Mouse (Mus musculus) cerebellum, postnatal 14 days (tissue): ENCODE measurements around the gene Hist1h2bp.

ENCODE experiments used
- DNase-seq, 2 experiments: peaks; one replicate each; pipeline ENCODE4 v3.0.0; 2021; ENCODE audit warnings: mixed read lengths in 2 of 2

Hist1h2bp gene

GRCm38 (mm10) chr13:21786899-21787629, at the start of gene Hist1h2bp, which contains the start of gene Hist1h2an:
Hist1h2bp (plus strand) TSS chr13:21787461.
Hist1h2an (minus strand) TSS chr13:21787218.
- DNase-seq: peak; percentile 92 to 97

- DNase-seq: no peak
These were observed 42.3 kb upstream of the Hist1h2bp start for GRCm38 (mm10) chr13:21745006-21745405.

DNA sequence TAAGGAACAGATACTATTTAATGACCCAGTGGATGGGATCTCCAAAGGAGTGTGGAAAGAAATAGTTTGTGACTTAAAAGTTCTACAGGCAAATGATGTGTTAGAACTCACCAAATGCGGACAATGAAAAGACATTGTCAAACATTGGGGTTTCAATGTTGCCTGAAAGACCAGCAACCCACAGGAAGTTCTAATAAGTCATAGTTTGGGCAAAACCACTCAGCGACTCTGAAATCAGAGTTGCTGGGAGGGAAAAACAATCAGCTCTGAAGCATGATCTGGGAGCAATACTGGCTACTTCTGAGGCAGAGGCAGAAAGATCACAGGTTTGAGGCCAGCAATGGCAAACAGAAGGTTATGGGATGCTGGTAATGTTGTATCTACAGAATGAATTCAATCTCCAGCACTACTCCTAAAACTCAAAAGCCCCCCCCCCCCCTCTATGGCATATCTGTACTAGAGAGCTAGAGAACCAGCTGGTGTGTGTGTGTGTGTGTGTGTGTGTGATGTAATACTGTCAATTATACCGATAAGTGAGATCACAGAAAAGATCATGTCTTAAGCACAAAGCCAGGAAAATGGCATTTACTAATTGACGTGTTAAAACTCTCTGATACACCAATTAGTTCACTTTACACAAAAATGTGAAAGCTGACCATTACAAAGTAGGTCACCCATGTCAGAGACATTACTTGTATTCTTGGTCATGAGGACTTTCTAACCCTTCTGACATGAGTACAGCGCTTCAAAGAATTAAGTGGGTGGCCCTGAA, 37.7 kb upstream of the Hist1h2bp start:
- no peak for DNase-seq

DNA sequence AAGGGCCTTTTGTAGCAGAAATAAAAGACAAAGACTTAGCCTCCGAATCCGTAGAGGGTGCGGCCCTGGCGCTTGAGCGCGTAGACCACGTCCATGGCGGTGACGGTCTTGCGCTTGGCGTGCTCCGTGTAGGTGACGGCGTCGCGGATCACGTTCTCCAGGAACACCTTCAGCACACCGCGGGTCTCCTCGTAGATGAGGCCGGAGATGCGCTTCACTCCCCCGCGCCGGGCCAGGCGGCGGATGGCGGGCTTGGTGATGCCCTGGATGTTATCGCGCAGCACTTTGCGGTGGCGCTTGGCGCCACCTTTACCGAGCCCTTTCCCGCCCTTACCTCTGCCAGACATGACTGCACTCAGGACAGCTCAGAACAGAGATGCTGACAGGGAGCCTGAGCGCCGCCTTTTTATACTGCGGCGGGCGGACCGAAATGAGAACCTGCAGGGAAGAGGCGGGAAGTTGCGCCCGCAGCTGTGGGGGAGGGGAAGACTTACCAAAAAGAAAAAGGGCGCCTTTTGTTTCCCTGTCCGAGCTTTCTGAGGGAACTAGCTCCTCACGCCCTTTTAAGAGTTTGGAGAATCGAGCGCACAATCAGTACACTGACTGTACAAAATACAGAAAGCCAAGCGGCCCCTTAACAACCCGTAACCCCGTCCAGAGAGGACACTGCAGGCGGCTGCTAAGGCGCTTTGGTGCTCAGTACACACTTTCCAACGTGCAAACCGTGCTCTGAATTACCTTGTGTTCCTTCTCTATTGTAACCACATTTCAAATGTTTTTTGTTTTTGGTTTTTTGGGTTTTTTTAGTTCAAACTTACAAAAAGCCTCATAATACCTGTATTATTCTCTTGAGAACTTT, 36.9 kb upstream of the Hist1h2bp start, which contains the start of gene Hist1h4k:
Gene Hist1h4k (minus strand): TSS at position 347 of the 859 bp plus-strand sequence.
- peak; percentile 94 to 97 for DNase-seq

GRCm38 (mm10) chr13:21751417-21751816, 35.8 kb upstream of the Hist1h2bp start:
- DNase-seq: no peak

GRCm38 (mm10) chr13:21751827-21752226, 35.4 kb upstream of the Hist1h2bp start:
- DNase-seq: no peak

- no peak for DNase-seq
These were observed 34.9 kb upstream of the Hist1h2bp start for GRCm38 (mm10) chr13:21752356-21752755.

DNA sequence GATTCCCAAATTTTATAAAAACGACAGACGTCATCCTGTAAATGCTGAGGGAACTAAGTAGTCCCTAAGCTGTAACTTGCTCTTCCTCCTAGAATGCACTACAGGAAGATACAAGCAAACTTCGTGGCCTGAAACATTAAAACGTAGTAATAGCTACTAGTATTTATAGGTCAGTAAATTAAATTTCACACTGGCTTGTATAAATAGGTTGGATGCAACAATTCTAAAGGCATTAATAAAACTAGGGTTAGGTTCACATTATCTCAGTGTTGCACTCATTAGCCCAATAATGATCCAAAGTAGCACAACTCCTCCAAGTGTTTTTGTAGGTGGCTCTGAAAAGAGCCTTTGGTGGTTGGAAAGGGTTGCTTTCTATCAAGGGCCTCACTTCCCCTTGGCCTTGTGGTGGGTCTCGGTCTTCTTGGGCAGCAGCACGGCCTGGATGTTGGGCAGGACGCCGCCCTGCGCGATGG, 34.2 kb upstream of the Hist1h2bp start:
- DNase-seq: no peak

DNA sequence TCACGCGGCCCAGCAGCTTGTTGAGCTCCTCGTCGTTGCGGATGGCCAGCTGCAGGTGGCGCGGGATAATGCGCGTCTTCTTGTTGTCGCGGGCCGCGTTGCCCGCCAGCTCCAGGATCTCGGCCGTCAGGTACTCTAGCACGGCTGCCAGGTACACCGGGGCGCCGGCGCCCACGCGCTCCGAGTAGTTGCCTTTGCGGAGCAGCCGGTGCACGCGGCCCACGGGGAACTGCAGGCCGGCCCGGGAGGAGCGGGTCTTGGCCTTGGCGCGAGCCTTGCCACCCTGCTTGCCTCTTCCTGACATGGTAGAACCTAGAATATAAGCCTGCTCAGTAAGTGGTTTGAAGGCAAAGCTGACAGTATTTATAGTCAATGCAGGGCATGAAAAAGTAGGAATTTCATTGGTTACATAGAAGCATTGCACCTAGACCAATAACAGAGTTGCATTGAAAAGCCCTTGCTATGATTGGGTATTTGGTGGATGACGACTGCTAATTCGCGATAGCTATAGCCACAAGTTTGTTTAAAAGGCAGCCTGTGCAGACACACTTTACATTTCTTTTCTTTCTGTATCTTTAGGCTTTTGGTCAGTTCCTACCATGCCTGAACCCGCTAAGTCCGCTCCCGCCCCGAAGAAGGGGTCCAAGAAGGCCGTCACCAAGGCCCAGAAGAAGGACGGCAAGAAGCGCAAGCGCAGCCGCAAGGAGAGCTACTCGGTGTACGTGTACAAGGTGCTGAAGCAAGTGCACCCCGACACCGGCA, 33.6 kb upstream of the Hist1h2bp start, which contains the start of the genes Hist1h2ak and Hist1h2bn:
Gene Hist1h2ak (minus strand): TSS at position 304 of the 762 bp plus-strand sequence.
Gene Hist1h2bn (plus strand): TSS at position 600 of the 762 bp plus-strand sequence.
- peak; percentile 45 to 73 for DNase-seq

DNA sequence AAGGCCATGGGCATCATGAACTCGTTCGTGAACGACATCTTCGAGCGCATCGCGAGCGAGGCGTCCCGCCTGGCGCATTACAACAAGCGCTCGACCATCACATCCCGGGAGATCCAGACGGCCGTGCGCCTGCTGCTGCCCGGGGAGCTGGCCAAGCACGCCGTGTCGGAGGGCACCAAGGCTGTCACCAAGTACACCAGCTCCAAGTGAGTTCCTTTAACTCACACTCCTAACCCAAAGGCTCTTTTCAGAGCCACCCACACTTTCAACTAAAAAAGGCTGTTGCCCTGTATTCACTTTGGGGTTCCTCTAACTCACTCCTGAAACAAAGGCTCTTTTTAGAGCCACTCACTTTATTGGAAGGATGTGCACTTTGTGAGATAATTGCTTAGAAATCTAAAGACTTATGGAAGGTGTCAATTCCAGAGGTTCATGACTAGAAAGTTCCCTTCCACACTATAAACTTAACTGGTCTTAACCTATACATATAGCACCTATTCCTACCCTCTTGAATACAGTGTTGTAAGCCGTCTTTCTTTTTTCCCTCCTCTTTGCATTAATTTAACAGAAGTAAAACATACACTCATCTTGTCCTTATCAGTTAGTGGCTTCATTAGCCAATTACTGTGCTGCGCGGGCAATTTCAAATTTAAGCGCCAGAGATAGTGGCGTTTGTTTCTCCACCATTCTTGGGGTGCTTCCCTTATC, 32.8 kb upstream of the Hist1h2bp start:
- DNase-seq: peak; percentile 36 to 52

DNA sequence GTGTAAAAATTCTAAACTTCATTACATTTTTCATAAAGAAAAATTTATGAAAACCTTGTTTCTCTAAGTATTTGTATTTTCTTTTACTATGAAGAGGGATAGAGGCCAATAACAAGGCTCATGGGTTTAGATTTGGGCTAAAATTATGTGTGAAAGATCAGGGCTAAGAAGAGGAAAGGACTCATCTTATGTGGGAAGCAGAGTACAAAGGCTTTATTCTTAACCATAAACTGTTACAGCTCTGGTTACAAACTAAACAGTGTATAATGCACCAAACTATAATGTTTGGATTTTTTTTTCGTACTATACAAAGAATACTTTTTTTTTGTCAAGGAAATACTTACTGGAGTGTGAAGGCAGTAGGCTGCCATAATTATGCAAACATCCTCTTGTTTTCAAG, 31.6 kb upstream of the Hist1h2bp start:
- no peak for DNase-seq

- DNase-seq: peak; percentile 75 to 76
These were observed 8.2 kb upstream of the Hist1h2bp start for GRCm38 (mm10) chr13:21778814-21779766.

DNA sequence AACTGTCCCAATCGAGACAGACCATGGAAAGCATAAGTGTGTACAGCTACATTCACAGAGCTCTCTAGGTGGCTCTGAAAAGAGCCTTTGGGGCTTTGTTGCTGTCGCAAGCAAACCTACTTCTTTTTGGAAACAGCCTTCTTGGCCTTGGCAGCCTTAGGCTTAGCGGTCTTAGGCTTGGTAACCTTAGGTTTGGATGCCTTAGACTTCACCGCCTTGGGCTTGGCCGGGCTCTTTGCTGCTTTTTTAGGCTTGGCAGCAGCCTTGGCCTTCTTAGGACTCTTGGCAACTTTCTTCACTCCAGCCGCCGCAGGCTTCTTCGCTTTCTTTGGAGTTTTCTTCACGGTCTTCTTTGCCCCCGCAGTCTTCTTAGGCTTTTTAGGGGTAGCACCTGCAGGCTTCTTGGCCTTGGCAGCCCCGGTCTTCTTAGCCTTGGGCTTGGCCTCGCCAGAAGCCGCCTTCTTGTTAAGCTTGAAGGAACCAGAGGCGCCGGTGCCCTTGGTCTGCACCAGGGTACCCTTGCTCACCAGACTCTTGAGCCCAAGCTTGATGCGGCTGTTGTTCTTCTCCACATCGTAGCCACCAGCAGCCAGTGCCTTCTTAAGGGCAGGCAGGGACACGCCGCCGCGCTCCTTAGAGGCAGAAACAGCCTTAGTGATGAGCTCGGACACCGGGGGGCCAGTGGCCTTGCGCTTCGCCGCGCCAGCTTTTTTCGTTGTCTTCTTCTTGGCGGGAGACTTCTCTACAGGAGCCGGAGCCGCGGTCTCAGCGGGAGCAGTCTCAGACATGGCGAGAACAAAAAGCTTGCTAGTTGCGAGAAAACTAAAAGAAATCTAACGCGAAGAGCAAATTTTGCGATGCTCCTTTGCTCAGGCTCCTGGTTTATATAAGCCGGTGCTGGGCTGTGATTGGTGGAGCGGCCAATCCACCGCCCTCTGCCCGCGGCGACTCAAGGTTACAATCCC, 7.2 kb upstream of the Hist1h2bp start, which contains the start of gene Hist1h1b:
Gene Hist1h1b (minus strand): TSS at position 859 of the 965 bp plus-strand sequence.
- peak; percentile 55 to 57 for DNase-seq

- DNase-seq: no peak
These were observed 6.2 kb upstream of the Hist1h2bp start for GRCm38 (mm10) chr13:21781021-21781555.

DNA sequence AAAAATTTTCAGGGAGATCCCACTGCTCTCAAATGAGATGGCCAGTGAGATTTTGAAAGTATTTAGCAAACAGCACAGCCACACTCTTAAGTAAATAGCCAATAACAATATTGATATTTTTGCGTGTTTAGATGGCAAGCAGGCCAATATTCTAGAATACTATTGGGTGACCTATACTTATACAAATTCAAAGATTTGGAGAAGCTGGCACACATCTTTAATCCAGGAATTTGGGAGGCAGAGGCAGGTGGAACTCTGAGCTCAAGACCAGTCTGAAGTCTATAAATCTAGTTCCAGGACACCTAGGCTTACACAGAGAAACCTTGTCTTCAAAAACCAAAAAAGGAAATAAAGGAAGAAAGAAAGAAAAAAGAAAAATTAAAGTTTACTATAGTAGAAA, 5.6 kb upstream of the Hist1h2bp start:
- no peak for DNase-seq

DNA sequence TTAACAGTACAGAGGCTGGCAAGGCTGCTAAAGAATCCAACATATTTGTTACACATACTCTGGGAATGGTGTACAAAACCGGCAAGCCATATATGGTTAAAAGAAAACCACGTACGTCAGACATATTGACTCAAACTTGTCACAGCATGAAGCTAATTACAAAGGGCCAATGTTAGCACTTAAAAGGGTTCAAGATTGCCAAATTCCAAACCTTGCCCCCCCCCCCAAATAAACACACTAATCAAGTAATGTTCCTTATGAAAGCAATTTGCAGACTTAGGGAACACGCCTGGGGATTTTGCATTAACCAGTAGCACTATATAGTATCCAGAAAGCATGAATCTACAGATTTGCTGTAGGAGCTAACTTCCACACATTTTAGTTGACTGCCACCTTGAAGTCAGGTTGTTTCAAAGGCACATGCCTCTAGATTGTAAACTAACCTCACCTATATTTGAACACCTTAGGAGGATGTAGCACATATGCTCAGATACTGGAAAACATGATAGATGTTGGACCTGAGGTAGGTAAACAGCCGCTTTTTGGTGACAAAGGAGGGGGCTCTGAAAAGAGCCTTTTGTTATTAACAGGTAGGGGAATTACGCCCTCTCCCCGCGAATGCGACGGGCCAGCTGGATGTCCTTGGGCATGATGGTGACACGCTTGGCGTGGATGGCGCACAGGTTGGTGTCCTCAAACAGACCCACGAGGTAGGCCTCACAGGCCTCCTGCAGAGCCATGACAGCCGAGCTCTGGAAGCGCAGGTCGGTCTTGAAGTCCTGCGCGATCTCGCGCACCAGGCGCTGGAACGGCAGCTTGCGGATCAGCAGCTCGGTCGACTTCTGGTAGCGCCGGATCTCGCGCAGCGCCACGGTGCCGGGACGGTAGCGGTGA, 4.7 kb upstream of the Hist1h2bp start:
- DNase-seq: peak; percentile 18 to 21

DNA sequence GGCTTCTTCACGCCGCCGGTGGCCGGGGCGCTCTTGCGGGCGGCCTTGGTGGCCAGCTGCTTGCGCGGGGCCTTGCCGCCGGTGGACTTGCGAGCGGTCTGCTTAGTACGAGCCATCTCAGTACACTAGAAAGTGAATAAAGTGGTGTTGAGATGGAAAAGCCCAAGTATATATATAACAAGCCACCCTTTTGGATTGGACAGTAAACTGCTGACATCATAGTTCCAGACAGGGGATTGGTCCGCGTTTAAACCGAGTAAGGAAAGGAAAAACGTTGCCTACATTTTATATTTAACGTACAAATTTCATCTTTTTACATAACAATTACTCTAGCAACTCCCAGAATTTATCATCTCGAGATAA, 4.0 kb upstream of the Hist1h2bp start, which contains the start of gene Hist1h3i:
Gene Hist1h3i (minus strand): TSS at position 116 of the 363 bp plus-strand sequence.
- DNase-seq: peak; percentile 24 to 74
